Mouse (Mus musculus) ovary, adult 18-20 months (tissue): ENCODE results near the gene Ube2h.
"Not testable (repeated sequence)": the region's sequence is repeated elsewhere in the genome, so short reads cannot be mapped to it uniquely, and the experiment has no call there.

ENCODE experiments used
- DNase-seq: peaks from one replicate; pipeline ENCODE4 v3.0.0; 2022; ENCODE audit warnings: low spot score, mixed read lengths

Ube2h gene

DNA sequence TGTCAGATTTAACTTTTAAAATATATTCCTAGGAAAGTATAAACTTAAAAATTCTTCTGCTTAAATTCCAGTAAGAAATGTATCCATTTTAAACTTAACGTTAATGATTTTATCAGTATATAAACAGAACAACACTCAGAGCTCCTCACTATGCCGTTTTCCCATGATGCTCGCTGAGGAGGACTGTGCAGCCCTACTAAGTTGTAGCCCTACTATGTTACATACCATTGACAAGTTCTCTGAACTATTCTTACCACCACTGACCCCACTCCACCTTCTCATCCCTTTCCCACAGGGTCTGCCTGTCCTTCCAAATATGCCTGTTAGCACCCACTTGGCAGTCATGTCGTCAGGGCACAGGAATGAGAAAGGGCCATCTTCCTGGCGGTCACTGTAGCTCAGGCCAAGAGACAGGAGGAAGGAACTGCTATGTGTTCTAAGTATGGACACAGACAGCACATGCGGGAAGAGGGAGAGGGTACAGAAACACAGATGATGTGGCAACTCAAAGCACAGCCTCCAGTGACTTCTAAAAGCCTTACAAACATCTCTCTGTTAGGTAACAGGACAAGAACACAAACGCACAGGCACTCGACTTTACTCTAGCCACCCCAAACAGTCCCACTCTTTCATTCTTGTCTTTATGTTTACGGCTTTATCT, 60.9 kb downstream of the Ube2h start:
- DNase-seq = no peak

DNA sequence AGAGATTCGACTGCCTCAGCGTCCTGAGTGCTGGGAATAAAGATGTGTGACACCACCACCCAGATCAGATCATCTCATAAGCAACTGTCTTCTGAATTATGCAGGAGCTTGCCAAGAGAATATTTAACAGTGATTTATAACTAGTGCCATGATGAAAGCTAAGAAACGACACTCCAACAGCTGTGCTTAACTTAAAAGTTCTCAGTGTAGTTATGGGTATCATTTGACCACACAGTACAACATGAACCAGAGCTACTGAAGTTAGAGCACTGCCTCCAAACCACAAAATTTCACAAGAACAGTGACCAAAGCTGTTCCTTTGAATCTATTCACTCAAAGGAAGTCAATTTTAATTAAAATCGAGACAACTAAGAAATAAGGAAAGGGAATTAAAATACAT, 61.4 kb downstream of the Ube2h start:
- no peak for DNase-seq

DNA sequence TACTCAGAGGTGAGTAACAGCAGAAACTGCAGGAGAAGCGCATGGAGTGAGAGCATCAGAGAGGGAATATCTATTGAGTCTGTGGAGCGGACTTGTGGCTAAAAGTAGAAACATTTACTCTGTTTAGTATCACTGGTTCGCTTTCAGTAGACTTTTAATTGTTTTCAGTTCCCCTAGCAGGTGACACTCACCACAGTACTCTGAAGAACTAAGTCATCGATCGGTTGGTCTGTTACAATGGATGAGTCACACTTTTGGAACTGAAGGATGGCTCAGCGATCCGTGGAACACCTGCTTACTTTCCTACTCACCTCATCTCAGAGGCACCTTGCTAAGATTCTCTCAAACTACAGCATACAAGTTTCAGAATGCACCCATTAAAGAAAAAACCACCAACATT, 64.2 kb downstream of the Ube2h start:
- DNase-seq = no peak

DNA sequence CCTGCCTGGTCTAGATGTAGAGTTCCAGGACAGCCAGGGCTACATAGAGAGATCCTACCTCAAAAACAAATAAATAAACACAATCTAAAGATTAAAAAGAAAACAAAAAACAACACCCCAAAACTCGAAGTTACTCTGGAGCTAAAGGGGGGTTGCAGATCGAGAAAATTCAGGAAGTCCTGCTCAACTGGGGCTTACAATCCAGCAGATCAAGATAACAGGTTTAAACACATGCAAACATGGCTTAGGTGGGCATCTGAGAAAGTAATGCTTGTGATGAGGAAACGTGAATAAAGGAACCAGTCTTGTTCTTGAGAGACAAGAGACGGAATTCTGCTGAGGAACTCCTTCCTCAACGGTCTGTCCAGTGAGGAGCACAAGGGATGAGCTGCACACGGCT, 65.1 kb downstream of the Ube2h start:
- DNase-seq = no peak

DNA sequence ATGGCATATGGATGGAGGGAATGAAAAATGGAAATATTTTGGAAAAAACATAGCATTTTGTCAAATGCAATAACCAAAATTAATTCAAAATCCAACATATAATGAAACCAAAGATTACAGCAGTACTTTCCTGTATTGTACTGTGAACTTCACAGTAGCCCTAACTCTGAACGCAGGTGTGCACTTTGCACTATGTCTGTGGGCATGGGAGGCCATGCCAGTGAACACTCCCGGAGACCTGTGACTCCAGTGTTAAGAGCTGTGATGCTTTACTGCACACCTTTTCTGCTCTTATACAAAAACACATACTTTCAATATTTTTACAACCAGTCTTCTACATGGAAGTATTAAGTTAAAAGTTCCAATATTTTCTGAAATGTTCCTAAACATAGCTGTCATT, 66.3 kb downstream of the Ube2h start:
- DNase-seq = no peak

DNA sequence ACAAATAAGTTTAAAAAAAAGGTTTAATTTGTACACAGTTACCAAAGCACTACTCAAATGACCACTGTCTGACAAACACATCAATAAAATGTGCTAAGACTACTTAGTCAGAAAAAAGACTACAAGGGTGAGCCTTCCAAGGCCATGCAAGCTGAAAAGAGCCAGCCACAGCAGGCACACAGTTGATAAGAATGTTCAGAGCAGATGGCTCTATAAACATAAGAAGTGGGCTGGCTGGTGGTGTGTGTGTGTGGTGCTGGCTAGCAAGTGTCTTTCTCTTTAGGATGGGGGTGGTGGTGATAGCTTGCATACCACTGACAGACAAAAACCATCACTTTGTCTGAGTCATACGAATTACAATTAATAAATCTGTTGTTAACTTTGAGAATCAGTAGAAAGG, 67.8 kb downstream of the Ube2h start:
- peak; percentile 61 for DNase-seq

DNA sequence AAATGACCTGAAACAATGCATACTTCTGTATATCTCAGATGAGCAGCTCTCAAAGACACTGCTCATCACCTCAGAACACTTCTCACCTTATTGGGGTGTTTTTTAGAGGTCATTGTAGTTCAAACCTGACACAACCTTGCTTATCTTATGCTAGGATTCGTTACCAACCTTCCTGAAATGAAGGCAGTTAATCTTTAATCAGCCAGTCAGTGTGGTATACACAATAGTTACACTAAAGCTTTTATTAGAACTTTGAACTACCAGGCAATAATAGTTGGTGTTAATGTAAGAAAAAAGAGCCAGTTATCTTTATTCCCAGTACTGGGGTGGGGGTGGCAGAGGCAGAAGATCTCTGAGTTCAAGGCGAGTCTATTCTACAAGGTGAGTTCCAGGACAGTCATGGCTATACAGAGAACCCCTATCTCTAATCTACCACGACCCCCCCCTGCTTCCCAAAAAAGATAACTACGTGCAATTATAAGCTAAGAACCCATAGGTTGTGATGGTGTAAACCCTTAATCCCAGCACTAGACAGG, 72.5 kb downstream of the Ube2h start:
- DNase-seq = no peak

DNA sequence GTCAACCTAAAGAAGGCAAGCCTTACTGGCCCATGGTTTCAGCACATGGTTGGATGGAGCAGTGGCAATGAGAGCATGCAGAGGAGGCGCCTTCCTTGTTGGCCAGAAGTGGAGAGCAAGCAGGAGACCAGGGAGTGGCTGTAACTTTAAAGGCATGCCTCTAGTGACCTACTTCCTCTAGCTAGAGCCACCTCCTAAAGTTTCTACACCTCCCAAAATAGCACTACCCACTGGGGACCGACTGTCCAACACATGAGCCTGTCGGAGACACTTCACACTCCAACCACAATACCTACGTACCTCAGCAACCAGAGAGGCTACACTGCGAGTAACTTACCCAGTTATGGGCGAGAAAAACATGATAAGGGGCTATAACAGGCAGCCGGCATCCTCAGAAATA, 74.1 kb downstream of the Ube2h start:
- DNase-seq = no peak

DNA sequence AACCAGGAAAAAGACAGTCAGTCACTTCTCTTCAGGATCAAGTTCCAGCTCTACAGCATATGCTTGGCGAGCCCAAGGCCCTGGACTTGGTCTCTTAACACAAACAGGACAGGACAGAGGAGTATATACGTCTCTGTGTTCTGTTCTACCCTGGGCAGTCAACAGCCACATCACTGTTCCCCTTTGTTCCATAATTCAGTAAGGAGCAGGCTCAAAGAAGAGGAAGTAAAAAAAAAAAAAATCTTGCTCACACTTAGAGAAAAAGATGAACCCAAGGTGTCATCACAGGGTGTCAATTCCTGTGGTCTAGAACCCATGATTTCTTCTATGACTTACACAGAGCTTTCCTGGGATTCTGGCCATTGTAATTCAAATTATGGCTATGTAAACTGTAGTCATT, 75.4 kb downstream of the Ube2h start:
- no peak for DNase-seq

DNA sequence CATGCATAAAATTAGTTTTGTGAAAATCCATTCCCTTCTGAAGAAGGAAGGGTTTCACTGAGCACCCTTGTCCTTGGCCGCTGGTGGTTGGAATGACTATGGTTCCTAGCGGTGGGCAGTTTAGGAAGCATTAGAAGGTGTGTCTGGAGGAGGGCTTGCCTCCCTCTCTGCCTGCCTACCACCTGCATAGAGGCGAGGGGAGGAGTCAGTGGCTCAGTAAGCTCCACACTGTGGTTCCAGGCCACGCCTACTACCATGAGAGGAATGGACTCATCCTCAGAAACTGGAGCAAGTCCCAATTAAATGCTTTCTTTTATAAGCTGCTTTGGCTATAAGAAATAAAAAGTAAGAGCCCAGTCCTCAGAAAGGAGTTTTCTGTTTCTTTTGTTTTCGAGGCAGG, 76.0 kb downstream of the Ube2h start:
- DNase-seq = no peak

DNA sequence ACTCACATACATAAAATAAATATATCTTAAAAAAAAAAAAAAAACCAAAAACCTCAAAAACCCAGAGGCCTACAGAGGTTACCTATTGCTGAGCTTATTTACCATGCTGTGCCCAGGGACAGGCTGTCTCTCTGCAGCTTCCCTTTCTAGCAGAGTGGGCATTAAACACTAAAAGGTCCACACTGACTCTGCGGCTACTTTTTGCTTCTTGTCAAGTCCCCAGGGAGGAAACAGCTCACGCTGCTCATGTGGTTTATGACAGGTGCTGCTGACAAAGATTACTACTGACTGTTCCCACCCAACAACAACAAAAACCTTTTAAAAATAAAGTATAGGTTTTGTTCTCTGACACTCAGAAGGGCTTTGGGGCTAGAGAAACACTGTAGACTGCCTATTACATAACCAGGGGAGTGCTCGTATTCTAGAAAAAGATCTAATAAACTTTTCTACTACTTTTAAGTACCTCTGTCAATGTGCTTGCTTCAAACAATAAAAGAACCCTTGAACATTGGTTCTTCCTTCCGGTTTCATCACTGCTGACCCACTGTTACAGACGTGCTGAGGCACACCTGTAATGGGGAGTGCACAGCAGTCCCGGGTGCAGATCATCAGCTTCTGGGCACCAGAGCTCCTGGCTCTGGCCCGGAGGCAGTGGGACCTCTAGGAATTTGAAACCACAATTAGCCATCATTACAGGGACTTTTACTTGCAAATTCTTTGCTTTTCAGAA, 77.2 kb downstream of the Ube2h start:
- no peak for DNase-seq

DNA sequence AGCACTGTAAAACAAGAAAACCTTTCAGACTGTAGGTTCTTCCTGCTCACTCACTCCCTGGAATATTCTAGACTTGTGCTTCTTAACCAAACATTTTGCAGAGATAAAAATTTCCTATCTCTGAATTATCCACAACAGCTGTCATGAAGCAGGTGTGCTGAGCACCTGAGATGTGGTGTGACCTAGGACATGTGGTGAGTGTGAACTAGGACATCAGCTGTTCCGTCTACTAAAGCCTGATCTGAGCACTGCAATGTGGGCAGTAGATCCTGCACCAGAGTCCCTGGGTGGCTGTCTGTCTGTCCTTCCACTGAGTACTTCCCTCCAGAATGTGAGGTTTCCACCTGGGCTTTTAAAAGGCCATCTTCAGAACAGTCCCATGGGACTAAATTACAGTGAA, 79.6 kb downstream of the Ube2h start:
- DNase-seq = no peak

DNA sequence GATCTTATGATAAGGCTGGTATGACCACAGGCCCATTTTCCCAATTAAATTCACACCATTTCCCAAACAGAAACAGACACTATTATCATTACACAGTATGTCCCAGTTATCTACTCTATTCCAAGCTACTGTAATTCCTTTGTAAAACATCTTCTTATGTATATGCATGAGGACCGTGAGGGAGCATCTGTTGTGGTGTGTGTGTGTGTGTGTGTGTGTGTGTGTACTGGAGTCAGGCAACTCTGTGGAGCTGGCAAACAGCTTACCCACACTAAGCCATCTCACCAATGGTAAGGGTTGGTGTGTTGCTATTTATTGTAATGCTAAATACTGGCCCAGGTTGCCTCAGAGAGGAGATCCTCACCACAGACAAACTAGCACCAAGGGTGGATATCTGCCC, 82.0 kb downstream of the Ube2h start:
- DNase-seq = no peak

DNA sequence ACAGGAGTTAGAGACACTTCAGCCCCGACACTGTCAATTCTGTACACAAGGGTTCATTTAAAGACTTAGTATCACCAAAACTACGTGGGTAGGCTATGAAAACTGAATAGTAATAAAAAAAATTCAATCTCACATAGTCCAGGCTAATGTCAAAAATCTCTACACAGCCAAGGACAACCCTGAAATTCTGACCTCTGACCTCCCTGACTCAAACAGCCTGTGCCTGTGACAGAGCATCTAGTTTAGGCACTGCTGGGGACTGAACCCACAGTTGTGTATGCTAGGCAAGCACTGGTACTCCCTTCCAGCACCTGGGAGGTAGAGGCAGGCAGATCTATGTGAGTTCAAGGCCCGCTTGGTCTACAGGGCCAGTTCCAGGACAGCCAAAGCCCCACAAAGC, 86.8 kb downstream of the Ube2h start:
- no peak for DNase-seq

DNA sequence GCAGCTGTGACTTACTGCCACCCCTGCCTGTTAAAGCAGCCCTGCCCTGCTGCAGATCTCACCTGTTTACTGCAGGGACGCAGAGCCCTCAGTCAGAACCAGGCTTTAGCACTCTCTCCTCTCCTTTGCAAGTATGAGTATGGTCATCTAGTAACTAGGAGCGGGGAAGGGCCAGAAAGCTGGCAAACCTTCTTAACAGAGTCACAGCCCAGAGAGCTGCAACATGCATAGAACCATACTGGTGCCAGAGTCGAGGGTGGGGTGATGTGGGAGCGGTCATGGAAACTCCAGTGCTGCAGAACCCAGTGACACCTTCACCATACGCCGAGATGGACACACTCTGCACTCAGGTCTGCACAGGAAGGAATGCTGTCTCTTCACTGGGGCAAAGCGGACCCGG, 91.9 kb downstream of the Ube2h start:
- no peak for DNase-seq

DNA sequence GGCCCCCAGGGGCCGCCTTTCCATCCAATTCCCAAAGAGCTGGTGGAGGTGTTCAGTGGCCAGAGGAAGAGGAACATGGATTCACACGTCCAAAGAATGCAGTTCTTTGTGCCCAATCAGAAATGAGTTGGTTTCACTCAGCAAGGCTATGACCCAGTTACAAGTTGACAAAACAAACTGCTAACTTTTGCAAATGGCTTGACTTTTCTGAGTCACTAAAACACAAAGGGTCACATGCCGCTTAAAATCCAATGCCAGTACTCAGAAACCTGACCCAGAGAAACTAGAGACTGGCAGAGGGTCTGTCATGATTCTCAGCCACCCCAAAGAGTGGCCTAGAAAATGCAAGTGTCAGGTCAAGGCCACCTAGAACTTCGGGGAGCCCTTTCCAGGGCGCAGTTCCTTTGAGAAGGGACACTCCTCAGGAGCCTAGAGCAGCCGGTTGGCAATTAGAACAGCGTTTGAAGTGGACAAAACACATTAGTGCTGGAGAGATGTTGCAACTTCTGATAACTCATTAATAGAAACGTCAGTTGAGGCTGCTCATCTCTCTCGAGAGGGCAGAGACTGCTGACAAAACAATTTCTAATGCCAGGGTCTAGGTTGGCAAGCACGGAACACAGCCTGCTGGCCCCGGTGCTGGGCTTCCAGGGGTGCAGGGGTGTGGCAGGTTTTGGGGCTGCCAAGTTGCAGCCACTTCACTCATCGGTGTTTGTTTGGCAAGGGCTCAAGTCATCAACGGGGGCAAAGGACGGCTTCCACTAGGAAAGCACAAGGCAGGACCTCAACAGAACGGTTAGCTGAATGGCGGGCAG, 92.5 kb downstream of the Ube2h start:
- DNase-seq = no peak

DNA sequence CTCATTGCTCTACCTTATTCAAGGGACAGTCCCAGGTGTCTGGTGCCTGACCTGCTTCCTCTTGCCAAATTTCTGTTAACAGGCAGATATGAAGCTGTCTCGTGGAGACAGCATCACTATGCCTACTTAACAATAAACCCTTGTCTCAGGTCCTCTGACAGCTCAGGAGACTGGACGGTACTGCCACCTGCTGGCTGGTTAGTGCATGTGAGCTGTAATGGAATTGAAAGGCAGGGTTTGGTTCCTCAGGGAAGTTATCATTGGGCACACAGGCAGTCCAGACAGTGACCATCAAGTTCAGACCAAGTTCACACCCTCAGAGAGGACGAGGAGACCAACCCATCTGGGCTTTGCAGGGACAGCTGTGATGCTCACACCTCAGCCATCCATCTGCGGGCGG, 93.6 kb downstream of the Ube2h start:
- no peak for DNase-seq

DNA sequence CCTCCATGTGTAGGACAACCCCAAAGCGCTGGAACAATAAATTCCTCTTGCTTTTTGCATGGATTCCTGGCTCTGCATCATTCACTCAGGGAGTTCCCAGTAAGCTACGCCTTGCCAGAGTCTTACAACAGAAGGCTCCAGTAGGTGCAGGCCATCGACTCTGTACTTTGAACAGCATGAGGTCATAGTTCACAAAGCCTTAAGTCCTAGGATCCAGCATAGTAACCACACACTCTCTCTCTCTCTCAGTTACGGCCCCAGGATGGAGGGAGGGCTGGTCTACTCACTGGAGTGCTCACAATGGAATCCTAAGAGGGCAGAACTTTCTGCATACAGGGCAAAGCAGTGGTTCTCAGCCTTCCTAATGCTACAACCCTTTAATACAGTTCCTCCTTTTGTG, 95.5 kb downstream of the Ube2h start:
- no peak for DNase-seq

DNA sequence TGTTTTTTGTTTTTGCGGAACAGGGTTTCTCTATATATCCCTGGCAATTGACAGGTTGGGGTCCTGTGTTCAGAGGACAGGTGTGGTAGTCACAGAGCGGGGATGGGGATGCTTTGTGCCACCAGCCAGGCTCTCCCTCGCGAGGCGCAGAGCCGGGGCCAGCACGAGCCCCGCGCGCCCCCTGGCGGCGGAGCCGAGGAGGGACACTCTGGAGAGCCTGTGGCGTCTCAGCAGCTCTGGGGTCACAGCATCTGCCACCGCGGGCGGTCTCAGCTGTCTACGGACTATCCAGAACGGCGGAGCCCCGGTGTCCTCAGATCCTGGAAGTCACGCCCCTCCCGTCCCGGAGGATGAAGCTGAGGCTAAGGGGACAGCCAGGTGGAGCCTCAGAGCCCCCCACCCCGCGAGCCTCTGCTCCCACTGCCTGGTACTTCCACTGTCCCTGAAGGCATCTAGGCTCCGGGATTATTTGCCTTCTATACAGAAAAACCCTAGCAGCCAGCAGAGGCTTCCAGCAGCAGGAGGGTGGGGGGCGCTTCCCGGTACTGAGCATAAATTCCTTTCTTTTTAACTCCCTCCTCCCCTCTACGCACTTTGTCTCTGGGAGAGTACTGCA, 98.6 kb downstream of the Ube2h start:
- no peak for DNase-seq

DNA sequence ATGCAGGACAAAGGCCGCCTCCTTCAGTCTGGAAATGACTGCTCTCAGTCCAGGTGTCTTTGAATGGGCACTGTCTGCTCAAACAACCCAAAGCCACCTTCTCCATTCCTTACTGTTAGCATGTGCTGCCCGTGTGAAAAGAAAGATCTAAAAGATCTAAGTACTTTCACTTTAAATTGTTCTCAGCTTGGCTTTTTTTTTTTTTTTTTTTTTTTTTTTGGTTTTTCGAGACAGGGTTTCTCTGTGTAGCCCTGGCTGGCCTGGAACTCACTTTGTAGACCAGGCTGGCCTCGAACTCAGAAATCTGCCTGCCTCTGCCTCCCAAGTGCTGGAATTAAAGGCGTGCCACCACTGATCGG, 99.2 kb downstream of the Ube2h start:
- DNase-seq = not testable (repeated sequence)

DNA sequence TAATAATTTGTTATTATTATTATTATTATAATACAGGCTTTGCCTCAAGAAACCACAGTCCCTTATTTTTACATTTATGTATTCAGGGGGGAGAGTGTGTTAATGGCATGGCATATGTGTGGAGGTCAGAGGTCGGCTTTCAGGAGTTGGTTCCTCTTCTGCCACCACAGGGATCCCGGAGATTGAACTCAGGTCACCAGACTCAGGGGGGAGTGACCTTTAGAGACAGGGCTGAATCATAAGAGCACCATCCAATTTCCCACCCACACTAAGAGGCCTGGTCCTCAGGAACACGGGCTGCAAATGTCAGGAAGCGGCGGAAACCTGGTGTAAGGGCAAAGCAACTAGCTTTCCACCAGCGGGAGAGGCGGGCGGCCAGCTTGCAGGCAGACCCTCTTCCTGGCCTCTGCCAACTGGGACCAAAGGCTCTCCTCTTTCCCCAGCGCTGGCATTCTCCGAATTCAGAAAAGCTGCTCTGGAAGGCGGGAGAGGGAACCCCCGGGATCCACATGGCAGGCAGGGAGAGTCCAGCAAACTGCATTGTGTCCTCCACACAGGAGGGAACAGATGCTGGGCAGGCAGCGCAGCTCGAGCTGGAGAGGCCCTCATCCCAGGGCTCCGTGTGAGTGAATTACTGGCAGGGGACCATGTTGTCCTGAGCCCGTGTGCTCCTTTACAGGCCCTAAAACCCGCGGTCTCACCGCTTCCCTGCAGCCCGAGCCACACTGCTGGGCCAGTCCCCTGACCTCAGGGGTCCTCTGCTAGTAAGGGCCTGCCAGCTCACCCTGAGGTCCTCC, 99.8 kb downstream of the Ube2h start:
- DNase-seq = no peak

DNA sequence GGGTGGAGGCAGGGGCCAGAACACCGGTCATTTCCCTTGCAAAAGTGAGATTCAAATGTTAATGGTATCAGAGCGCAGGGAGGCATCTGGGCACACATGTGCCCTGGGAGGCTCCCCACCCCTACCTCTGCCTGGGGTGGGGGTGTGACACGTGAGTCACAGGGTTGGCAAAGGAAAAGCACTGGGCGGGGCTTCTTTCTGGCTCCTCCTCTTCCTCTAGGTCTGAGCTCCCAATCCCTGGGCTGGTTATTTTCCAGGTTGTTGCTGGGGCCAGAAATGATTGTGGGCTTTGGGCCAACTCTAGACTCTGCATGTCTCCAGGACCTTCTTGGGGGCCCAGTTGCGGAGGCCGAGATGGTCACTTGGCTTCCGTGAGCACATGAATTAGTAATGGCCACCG, 108.2 kb downstream of the Ube2h start:
- no peak for DNase-seq
